Mouse (Mus musculus) bone marrow, adult 2 months (tissue): ENCODE results near the gene Zfp277. TPM values are rescaled to one million over a fixed set of nuclear protein-coding genes. Genes with fewer than 3 reads are reported as not detected.

Experiments
- H3K27ac ChIP-seq: fragments of 200-500 bp; 2 replicates; pipeline ENCODE4 v1.5.1; 2012; ENCODE audit warnings: low read depth, mild to moderate bottlenecking, control low read depth, inconsistent platforms, low read length; ENCODE audit not compliant: control insufficient read depth, poor library complexity, insufficient read depth
- H3K4me1 ChIP-seq: fragments of 200-500 bp; 2 replicates; pipeline ENCODE4 v1.6.1; 2011; ENCODE audit warnings: low read length; ENCODE audit not compliant: control insufficient read depth, insufficient read depth
- H3K4me3 ChIP-seq: fragments of 200-500 bp; replicated peaks from 2 replicates; pipeline ENCODE3; 2011; ENCODE audit warnings: mild to moderate bottlenecking, low read depth, low read length, control low read depth; ENCODE audit not compliant: control insufficient read depth
- CTCF ChIP-seq: fragments of 200-500 bp; IDR thresholded peaks from 2 replicates; pipeline ENCODE4 v1.5.1; 2011; ENCODE audit warnings: low read length, control low read depth; ENCODE audit not compliant: control insufficient read depth, insufficient read depth
- POLR2A ChIP-seq: fragments of 200-500 bp; IDR thresholded peaks from 2 replicates; pipeline ENCODE4 v1.6.1; 2011; ENCODE audit warnings: low read depth, mild to moderate bottlenecking, control low read depth, low read length, borderline replicate concordance; ENCODE audit not compliant: control insufficient read depth
- WGBS: fragments of 180-500 bp; shearing (Covaris S2); methylation state at CpG from one replicate; pipeline ENCODE4 v1.1.7; 2018; 5-methylcytosine and 5-hydroxymethylcytosine counted together
- polyA plus RNA-seq: library from polyadenylated mRNA; stranded (reverse); fragments of >200 nt; gene quantifications from 2 replicates; pipeline ENCODE4 v1.2.4, GENCODE M21; 2011; ENCODE audit warnings: low replicate concordance; ENCODE audit not compliant: missing spikeins, insufficient read depth, insufficient read length

The Zfp277 gene
- polyA plus RNA-seq, 1 experiment = 7.8 TPM

- Histone ChIP-seq H3K27ac (no peak overlapping the region), H3K4me1 (no peaks in the 10 kb centered on the region), H3K4me3 (no peak overlapping the region)
- no peak for TF ChIP-seq CTCF
- TF ChIP-seq POLR2A = no peak
- 62% methylated on average over 5 of the region's 5 CpGs for WGBS
Observed at GRCm38 (mm10) chr12:40469009-40469408, 23.3 kb upstream of the Zfp277 start.

DNA sequence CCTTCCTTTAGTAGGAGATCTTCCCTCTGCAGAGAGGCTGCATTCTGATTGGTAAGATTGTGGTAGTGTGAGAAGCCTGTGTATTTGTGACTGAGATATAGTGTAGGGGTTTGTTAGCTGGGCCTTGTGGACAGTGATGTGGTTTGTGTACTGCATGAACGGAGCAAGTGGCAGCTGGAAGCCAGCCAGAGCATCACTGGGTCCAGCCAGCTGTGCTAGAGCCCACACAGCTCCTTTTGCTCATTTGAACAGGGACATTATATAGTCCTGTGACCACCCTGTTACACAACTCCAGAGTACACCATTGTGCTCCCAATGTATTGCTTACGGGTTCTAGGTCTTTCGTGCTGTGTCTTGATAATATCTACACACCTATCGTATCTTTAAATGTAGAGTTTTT, 22.5 kb upstream of the Zfp277 start:
- no peaks in the 10 kb centered on the region for H3K4me1 ChIP-seq
- TF ChIP-seq CTCF (no peak), POLR2A (no peak)
- 75% methylated on average over 4 of the region's 4 CpGs for WGBS
- no peak overlapping the region for H3K27ac ChIP-seq
- H3K4me3 ChIP-seq = no peak overlapping the region

GRCm38 (mm10) chr12:40464282-40464681, 18.6 kb upstream of the Zfp277 start:
- H3K4me3 ChIP-seq = no peak overlapping the region
- 74% methylated on average over 6 of the region's 6 CpGs for WGBS
- H3K4me1 ChIP-seq = no peaks in the 10 kb centered on the region
- no peak overlapping the region for H3K27ac ChIP-seq
- no peak for TF ChIP-seq CTCF
- no peak for TF ChIP-seq POLR2A

DNA sequence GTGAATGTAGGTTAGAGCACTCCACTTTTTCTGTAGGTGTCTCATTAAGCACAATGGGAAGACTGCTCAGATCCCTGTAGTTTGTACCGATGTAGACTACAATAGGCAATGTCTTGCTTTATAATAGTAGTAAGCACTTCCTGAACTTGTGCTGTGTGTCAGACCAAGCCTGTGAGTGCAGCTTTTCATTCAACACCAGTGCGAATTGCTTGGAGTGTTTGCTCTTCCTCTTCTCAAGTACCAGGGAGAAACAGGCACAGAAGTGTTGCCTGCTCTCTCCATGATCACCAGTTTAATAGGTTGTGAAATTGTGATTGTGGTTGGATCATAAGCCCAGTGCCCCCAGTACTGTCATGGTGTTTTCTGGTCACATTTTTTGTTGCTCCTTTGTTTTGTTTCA, 18.1 kb upstream of the Zfp277 start:
- WGBS = 62% methylated on average over 2 of the region's 2 CpGs
- no peak for TF ChIP-seq CTCF
- no peak for TF ChIP-seq POLR2A
- Histone ChIP-seq H3K4me1 (no peaks in the 10 kb centered on the region), H3K4me3 (no peak overlapping the region), H3K27ac (no peak overlapping the region)

GRCm38 (mm10) chr12:40462693-40463235, 17.1 kb upstream of the Zfp277 start:
- Histone ChIP-seq H3K27ac (no peak overlapping the region), H3K4me3 (no peak overlapping the region), H3K4me1 (no peaks in the 10 kb centered on the region)
- 77% methylated on average over 7 of the region's 7 CpGs for WGBS
- no peak for TF ChIP-seq POLR2A
- TF ChIP-seq CTCF = no peak

DNA sequence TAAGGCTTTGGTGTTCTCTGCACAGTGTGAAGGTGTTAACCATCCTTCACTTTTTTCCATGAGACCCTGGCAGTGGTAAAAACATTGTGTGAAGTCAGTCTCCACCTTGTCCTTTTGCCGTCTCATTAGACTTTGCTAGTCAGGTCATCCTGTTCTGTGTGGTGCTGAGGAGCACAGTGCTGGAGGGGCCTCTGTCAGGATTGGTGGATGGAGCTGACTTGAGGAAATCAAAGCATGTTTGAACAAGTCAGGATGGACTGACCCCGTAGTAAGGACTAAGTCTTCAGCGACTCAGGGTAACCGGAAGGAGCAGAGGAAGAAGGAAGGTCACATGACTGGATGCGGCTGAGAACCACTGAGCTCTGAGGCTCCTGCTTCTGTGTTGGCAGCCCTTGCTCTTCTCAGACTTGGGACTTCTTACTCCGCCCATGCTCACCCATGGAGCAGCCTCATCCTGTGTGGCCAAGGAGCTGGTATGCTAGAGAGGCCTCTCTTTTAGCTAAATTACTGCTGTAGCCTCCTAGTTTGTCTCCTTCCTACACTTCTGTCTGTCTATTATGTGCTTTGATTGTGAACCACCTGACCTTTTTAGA, 14.1 kb upstream of the Zfp277 start:
- TF ChIP-seq CTCF (no peak), POLR2A (no peak)
- Histone ChIP-seq H3K27ac (no peak overlapping the region), H3K4me3 (no peak overlapping the region), H3K4me1 (no peaks in the 10 kb centered on the region)
- 44% methylated on average over 6 of the region's 6 CpGs for WGBS

- WGBS = 74% methylated on average over 3 of the region's 3 CpGs
- H3K27ac ChIP-seq = no peak overlapping the region
- H3K4me1 ChIP-seq = no peaks in the 10 kb centered on the region
- TF ChIP-seq POLR2A = no peak
- no peak for TF ChIP-seq CTCF
- H3K4me3 ChIP-seq = no peak overlapping the region
Observed at GRCm38 (mm10) chr12:40458977-40459376, 13.3 kb upstream of the Zfp277 start.

DNA sequence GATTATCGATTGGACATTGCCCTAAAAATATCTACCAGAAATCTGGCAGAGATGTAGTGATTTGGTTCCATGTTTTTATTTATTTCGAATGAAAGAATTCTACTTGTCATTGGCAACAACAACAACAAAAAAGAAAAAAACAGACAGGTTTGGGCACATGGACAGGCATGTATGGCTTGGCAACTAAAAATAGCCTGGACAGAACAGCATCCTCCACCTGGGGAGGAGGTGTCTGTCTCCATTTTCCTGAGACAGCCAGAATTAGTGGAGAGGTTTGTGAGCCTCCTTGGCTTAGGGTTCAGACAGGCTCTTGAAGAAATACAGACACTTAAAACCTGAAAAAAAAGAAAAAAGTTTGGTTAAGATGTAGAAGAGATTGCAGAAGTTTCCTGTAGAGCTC, 10.8 kb upstream of the Zfp277 start:
- Histone ChIP-seq H3K27ac (no peak overlapping the region), H3K4me1 (no peaks in the 10 kb centered on the region), H3K4me3 (no peak overlapping the region)
- 79% methylated on average over 2 of the region's 2 CpGs for WGBS
- TF ChIP-seq CTCF (no peak), POLR2A (no peak)
